Mouse (Mus musculus): ENCODE measurements around the gene Gm20458.

Gene Gm20458

DNA sequence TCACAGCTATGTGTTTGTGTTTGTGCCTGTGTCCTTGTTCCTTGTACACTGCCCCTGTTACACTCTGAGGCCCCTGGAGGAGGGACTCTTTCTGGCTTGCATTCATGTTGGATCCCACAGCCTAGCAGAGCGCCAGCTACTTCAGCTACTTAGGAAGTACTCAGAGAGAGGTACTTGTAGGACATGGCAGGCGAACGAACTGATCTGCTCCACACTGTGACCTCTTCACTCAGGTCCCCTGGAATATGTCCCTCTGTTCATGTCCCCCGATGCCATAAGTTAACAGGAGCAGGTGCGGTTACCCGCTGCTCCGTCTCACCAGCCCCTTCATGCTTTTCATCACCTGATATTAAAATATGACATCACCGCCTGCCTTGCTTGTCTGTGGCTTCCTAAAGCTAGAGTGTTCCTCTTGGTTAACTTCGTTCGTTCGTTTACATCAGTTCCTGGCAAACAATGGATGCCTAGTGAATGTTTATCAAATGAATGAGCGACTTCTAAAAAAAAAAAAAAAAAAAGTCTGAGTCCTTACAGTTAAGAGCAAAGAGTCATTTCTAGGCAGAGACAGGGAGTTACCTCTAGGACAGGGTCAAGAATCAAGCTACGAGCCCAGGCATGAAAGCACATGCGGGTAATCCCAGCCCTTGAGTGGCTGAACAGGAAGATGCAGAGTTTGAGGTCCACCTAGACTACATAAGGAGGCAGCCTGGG lies 7.6 kb upstream of the Gm20458 start:
- no peak for DNase-seq (ENCODE audit: low read depth, low spot score)

DNA sequence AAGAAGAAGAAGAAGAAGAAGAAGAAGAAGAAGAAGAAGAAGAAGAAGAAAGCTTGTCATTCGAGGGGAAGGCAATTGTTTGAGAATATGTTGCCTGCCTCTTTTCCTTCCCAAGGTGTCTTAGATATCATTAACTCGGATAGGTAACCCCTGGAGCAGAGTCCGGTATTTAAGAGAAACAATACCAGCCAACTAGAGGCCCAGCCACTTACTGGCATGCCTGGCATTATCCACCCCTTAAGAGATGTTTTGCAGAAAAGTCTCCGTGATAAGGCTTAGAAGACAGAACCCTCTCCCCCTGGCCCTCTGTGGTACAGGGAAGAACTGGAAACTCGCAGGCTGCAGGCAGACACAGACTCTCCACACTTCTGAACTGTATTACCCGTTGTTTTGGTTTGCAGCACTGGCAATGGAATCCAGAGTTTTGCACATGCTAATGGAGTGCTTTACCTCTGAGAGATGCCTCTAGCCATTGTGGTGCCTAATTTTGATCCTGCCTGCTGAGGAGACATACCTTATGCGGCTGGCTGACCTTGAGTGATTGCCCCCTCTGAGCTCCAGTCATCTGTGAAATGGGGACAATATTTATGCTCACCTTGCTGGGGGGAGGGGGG lies 6.8 kb upstream of the Gm20458 start:
- DNase-seq (ENCODE audit: low read depth, low spot score), result no peak

DNA sequence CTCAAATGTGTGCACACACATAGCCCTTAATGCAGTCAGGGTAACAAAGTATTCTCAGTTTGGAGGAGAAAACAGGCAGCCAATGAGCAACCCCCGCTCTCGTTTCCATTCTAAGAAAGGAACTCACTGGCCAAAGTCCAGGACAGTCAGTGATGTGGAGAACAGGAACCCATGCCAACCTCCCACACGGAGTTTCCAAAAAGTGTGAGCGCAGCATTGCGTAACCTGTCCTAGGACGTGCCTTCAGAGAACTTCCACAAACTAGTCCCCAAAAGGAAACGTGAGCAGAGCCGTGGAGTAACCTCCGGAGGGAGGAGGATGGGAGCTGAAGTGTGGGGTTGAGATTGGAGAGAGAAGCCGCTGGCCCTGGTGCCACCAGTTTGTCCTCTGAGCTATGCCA lies 5.9 kb upstream of the Gm20458 start:
- DNase-seq (ENCODE audit: low read depth, low spot score), result no peak

DNA sequence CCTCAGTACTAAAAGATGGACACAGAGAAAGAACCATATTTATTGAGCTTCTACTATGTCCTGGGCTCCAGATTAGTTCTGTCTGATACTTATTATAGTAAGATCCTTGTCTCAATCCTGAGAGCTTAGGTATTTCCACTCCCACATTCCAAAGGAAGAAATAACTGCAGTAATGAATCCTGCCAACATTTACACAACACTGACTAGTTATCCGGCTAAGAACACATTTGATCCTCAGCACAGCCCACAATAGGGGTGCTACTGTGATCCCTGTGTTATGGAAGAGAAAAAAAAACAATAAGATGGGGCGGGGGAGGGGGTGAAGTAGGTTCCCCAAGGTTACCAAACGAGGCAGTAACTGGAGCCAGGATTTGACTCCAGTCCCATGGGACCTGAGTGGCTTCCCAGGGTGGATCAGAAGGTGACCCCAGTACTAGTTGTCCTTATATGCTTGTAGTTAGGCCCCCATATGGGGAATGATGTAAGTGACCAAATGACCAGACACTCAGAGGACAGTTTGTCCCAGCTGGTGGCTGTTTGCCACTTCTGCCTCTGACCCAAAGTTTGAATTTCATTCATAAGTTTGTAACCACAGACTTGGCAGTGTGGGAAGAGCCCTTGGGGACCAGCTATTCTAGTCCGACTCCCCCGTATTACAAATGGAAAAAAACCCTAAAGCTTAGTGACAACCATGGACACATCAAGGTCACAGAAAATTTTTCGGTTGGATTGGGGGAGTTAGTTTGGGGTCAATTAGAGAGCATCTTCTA lies 5.2 kb upstream of the Gm20458 start:
- no peak for DNase-seq (ENCODE audit: low read depth, low spot score)

DNA sequence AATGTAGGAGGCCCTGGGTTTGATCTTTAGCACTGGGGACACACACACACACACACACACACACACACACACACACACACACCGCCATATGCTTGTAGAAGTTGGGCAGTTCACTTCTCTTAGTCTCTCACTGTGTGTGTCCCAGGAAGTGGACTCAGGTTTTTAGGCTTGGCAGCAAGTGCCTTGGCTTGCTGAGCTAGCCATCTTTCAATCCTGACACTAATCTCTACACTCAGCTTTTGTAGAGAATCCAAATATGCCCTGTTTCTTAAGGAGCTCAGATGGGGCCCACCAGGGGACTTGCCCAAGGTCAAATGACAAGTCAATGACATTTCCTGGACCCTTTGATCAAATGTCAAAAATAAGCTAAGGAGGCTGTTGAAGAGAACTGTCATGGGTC lies 4.4 kb upstream of the Gm20458 start:
- DNase-seq (ENCODE audit: low read depth, low spot score), result no peak

DNA sequence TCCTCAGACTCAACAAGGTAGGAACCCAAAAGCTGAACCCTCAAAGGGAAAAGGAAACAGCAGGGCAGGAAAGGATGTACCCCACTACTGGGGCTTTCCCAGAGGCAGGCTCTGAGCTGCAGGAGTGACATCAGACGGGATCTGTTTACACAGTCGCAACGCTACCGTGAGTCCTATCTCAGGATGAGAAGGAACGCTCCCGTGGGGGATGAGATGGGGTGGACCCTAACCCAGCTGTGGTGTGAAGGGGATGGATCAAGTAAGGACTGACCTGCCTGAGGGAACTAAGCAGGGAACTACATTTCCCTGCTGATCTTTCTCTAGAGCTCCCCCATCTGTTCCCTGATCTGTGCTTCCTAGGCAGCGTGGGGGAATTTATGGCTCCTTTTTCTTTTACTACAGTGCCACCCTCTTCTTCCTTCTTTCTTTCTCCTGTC lies 3.9 kb upstream of the Gm20458 start, which contains the start of gene Sys1:
Gene Sys1 (plus strand): TSS at position 101 of the 437 bp plus-strand sequence.
- peak; percentile 30 for DNase-seq (ENCODE audit: low read depth, low spot score)

DNA sequence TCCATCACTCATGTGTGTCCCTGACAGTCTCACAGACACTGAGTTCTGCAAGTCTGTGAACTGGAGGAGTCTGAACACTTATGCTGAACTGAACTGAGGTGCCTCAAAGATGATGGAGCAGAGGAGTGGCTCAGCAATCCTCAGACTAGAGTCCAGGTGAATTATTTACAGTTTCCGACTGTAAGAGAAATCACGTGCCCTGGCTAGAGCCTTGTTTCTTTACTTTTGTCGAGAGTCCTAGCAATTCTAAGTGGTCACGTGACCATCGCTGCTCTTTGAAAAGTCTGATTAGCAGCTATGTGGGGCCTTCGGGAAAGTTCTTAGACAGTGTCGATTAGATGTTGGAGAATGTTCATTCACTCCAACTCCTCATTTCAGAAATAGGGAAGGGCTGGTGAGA lies 2.8 kb upstream of the Gm20458 start:
- DNase-seq (ENCODE audit: low read depth, low spot score), result no peak

DNA sequence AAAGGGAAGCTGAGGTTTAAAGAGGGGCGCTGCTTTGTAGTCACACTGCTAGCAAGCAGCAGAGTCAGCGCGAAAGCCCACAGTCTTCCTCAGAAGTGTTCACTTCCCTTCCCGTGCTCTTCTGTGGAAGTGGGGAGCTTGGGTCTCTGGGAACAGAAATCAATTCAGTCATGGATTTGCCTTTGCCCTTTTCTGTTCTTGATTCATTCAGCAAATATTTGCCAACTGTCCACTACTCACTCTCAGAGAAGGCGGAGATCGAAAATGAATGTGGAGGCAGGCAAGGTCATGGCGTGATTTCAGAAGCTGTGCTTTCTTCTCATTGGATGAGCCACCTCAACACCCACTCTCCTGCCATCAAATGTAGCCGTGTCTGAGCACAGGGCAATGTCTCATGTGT lies 2.2 kb upstream of the Gm20458 start:
- DNase-seq (ENCODE audit: low read depth, low spot score), result no peak

DNA sequence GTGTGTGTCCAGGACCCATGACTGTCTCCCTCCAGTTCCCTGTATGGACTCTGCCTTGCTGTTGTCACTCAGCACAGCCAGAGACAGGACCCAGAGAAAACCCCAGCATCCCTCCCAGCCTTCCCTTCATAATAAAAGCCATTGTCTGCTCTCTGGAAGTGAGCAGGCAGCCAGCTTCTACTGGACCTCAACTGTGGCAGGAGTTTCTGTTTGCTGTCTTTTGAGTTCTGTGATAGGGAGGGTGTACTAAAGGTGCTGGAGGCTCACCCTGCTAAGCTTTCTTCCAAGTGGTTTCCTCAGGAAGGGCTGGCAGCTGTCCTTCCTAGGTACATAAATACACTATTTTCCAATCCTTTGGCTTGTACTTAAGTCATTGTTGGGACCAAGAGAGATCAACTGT lies 4.4 kb downstream of the Gm20458 start:
- no peak for DNase-seq (ENCODE audit: low read depth, low spot score)

DNA sequence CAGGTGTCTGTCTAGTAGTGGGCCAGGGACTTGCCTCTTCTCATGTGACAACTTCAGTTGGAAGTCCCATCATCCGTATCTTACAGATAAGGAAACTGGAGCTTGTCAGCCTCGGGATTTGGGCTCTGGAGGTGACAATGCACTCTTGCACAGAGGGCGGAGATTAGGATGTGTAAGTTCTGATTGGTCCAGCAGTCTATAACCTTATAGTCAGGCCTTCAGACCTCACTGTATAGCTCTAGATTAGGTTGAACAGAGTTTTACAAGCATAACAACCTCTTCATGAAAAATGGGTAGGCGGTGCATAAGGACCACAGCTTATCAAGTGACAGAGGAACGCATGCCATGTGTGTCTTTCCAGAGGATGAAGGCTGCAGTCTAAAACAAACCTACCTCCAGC lies 6.0 kb downstream of the Gm20458 start:
- no peak for DNase-seq (ENCODE audit: low read depth, low spot score)

DNA sequence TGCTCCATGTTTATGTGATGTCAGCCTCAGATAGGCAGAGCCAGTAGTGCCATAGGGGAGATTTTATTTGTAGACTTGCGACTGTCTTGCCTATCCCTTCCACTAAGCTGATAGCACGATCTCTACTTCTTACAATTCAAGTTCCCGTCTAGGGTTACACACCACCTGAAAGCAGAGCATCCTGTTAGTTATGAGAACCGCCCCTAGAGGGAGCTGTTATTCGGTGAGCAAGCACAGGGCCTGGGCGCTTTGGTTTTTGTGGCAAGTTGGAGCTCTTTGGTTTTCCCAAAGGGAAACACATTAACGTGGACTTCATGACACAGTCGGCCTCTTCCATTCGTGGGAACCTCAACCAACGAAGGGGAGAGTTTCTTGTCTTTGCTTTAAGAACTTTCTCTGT lies 9.5 kb downstream of the Gm20458 start:
- peak; percentile 66 for DNase-seq (ENCODE audit: low read depth, low spot score)

DNA sequence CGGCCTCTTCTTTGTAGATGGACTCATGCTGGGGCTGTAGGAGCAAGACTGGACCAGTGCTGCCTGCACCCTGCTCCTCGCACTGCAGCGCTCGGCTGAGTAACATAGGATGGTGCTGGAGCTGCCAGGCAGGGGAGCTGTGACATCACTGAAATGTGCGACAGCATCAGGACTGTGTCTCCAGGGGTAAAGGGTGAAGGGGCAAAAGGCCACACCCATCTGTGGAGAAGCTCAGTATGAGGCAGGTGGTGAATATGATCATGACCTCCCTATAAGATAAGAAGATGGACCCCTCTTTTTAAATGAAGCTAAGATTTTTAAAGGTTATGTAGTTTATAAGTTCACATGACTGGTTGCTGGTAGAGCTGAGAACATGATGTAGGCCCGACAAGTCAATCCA lies 12.9 kb downstream of the Gm20458 start, which contains the start of gene Trp53tg5:
Gene Trp53tg5 (minus strand): TSS at position 101 of the 400 bp plus-strand sequence.
- DNase-seq (ENCODE audit: low read depth, low spot score), result no peak

DNA sequence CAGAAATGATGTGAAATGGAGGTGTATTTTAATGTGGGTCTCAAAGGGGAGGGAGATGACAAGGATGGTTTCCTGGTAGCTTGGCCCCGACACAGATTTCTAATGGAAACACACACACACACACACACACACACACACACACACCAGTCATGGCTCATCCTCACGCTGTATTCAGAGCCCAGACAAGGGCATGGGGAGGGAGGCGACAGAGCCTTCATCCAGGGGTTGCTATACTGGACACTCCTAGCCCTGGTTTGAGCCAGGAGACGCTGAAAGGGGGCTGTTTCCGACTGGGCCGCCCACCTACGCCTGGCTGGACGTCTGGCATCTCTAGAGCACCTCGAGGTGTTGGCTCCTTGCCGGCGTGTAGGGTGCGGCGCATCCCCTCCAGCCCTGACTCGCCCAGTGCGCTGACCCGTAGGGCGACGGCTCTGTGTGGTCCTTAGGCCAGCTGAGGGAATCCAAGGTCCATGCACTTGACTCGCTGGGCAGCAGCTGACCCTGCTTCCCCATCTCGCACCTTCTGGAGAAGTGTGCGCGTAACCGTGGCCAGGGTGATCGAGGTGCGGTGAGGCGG lies 25.0 kb downstream of the Gm20458 start, which contains the start of gene Dbndd2:
Gene Dbndd2 (plus strand): TSS at position 426 of the 577 bp plus-strand sequence.
- peak; percentile 18 for DNase-seq (ENCODE audit: low read depth, low spot score)

DNA sequence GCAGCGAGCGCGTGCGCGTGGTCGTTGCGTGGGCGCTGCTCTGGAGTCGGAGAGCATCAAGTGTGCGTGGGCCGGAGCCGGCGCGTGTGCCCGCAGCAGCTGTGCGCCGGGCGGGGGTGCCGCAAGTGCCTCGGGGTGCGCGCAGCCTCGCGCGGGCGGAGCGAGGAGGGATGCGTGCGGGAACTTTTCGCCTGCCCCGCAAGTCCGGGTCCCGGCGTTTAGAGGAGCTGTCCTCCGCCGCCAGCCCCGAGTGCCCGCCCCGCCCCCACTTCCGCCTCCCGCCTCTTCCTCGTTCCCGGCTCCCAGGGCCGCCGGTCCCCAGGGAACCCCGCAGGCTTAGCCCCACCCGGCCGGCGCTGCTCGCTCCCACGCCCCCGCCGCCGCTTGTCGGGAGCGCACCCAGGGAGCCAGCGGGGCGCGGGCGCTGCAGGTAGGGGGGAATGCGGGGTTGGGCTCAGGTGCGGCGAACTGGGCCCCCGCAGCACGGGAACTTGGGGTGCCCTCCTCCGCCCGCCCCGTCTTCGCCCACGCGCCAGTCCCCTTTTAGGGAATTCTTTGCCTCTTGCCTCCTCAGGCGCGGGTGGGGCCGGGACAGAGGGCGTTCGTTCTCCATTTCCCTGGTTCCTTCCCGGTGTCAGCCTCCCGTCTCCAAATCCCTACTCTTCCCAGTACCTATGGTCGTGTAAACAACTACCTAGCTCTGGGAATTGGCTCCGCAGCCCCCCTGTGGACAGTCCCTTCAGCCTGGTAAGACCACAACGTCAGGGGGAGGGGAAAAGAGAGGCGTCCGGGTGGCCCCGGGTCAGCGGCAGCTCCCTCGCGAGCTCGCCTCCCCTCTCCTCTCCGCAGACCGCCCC lies 25.7 kb downstream of the Gm20458 start:
- DNase-seq (ENCODE audit: low read depth, low spot score), result peak; percentile 30

DNA sequence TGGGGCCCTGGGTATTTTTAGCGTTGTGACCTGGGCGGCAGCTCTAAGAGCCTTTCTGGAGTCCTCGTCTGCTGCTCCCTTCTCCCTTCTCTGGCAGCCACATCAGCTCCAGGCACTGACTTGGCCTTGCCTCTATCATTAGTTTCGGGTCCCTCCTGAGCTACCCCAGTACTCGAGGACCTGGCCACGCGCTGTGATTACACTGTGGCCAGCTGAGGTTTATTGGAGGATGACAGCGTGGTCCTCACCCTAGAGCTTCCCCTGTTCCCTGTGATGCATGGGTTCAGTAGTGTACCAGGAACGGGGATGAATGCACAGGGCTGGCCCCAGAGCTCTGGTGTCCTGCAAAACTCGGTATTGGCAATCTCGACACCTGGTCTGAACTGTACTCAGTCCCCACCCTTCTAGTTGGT lies 26.4 kb downstream of the Gm20458 start:
- no peak for DNase-seq (ENCODE audit: low read depth, low spot score)

DNA sequence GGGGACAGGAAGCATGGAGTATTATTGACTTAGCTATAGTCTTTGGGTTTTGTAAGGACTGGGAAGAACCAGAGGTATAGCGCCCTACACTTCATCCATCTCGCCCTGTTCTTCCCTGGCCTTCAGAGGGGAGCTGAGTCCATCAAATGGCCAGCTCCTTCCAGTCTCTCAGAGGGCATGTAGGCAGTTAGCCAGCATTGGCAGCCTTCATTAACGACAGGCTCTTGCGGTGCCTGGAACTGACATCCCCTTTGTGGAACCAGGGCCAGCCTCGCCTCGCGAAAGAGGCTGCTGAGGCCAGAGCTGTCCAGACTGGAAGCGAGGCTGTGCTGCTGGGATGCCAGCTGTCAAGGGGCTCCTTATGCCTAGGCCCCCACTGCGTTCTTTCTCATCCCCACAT lies 27.0 kb downstream of the Gm20458 start:
- DNase-seq (ENCODE audit: low read depth, low spot score), result no peak

DNA sequence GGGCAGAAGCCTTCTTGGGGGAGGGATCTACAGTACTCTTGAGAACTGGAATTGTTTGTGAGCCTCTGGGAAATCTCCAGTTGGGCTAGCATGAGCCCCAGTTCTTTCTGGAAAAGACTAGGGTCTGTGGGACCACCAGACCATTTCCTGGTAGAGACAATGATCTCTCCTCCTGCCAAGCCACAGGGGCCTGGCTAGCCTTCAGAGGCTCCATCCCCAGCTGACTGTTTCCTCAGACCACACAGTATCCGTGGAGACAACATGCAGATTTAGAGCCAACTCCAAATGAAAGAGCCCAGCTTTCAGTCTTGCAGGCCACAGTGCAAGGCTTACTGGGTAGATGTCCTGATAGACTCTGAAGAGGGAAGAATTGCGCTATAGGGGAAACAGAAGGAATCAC lies 33.4 kb downstream of the Gm20458 start:
- no peak for DNase-seq (ENCODE audit: low read depth, low spot score)

DNA sequence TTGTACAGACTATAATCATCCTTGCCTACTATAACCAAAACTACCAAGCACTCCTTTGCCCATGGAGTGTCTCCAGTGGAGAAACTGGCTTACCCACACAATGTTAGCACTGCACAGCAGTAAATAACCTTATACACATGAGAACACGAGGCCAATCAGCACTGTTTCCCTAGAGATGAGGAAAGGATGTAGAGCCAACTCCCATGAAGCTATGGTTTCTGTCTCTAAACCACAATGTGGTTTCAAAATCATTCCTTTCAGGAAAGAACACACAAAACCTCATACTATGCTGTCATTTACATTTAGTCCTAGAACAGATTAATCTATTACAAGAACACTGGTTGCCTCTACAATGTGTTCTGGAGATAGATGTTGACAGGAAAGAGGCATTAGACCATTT lies 35.6 kb downstream of the Gm20458 start:
- DNase-seq (ENCODE audit: low read depth, low spot score), result no peak

DNA sequence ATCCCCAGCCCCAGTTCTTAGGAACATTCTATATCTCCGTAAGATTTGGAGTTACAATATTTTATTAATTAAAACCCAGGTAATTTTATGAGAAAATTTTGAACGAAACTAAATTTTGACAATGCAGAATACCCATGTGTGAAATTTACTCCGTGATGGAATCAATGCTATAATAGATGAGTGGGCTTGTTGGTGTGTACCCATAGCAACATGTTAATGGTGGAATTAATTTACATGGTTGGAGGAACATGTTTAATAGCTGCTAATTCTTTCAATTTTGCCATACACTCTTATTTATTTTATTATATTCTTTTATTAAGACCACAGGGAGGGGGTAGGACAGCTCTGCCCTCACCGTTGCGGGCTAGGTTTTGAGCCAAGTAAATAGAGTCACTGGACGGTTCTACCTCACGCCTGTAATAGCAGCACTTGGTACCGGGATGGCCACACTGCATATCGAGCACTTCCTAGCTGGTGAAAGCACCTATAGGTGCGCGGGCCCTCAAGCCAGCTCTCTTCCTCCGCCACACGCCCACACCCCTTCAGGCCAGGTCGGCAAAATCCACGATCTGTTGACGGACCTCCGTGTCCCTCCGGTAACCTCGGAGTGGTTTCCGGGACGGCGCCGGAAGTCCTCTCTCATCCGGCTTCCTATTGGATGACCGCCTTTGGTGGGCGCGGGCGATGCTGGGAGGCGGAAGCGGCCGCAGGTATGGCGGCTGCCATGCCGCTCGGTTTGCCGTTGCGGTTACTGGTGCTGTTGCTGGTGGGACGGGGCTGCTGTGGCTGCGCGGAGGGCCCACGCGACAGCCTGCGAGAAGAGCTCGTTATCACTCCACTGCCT lies 36.3 kb downstream of the Gm20458 start, which contains the start of gene Pigt:
Gene Pigt (plus strand): TSS at position 674 of the 844 bp plus-strand sequence.
- DNase-seq (ENCODE audit: low read depth, low spot score), result peak; percentile 83

DNA sequence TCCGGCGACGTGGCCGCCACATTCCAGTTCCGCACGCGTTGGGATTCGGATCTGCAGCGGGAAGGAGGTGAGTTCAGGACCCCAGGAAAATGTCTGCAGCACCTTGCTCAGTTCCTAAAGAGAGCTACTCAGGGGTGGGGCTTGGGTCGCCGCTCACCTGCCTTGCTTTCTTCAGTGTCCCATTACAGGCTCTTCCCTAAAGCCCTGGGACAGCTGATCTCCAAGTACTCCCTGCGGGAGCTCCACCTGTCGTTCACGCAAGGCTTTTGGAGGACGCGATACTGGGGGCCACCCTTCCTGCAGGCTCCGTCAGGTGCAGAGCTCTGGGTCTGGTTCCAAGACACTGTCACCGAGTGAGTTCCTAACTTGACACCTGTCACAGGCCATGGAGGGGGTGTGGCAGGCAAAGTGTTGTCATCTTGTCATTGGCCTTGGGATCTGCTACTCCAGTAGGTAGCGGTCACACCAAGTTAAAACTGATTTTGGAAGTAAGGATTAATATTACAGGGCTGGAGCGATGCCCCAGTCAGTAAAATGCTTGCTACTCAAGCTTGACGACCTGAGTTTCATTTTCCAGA lies 37.0 kb downstream of the Gm20458 start:
- DNase-seq (ENCODE audit: low read depth, low spot score), result no peak
